13 mouse cellular contexts compared by ENCODE assay signal in the genomic region with DNA sequence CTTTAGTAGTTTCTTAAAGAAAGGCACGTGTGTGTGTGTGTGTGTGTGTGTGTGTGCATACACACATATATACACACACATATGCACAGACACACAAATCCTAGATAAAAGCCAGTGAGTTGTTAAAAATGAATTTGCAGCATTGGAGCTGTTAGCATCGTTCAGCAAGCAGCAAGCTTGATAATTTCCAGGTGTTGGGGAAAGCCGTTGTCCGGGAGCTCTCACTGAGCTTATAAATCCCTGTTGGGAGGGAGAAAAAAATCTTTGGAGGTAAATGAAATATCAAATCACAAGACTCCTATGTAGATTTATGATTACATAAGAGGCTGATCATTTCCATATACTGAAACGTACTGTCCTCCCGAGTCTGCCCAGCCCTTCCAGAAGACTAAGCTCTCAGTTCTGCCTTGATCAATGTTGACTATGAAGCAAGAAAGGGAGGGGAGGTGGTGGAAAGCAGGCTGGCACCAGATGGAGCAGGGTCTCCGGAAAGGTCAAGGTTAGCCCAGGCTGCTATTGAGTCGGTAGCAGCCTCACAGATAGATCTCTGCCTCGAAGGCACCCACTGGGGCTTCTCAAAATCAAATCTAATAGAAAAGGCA. TPM values are rescaled to one million over a fixed set of nuclear protein-coding genes. Genes with fewer than 3 reads are reported as not detected.
DNase-seq lines count a peak whose midpoint lies in the region; ATAC-seq and TF ChIP-seq lines count a peak whose summit lies in the region.
"Had no signal": no experiment of that assay in that cellular context is flagged by ENCODE, and none has a peak within 500 bp of the region (broad histone marks: within the 10 kb centered on the region; RNA-seq: fewer than 3 reads in every experiment).

No protein-coding gene starts in this region.

- no peak overlapping the region for H3K9ac ChIP-seq in neural tube, embryonic 15.5 days (replicated peaks)
- H3K9ac ChIP-seq in liver, embryonic 12.5 days = no peak overlapping the region

- WGBS in neural tube, embryonic 15.5 days = 22% methylated on average over 9 of the region's 9 CpGs
- WGBS in liver, embryonic 12.5 days (ENCODE audit: insufficient replicate concordance) = 41% methylated on average over 9 of the region's 9 CpGs
- 40% methylated on average over 9 of the region's 9 CpGs for WGBS in kidney, adult 2 months

- H3K9me3 ChIP-seq in neural tube, embryonic 15.5 days (replicated peaks) = no peaks in the 10 kb centered on the region
- no peaks in the 10 kb centered on the region for H3K9me3 ChIP-seq in liver, embryonic 12.5 days (replicated peaks)
- H3K9me3 ChIP-seq: heart, embryonic 13.5 days had no signal

- peak overlapping the region; percentile 25 for H3K4me2 ChIP-seq in neural tube, embryonic 15.5 days
- H3K4me2 ChIP-seq in liver, embryonic 12.5 days = no peak overlapping the region

- H3K4me3 ChIP-seq in neural tube, embryonic 15.5 days (replicated peaks) = no peak overlapping the region
- H3K4me3 ChIP-seq in liver, embryonic 12.5 days = no peak overlapping the region
- no peak overlapping the region for H3K4me3 ChIP-seq in kidney, adult 2 months (ENCODE audit: insufficient read depth, low read depth, low read length)
- H3K4me3 ChIP-seq: gastrocnemius, adult 2 months had no signal

- H3K27ac ChIP-seq in neural tube, embryonic 15.5 days (replicated peaks) = peak overlapping the region; percentile 15; the same call in 1 of the 2 replicates
- H3K27ac ChIP-seq in liver, embryonic 12.5 days = no peak overlapping the region
- H3K27ac ChIP-seq in kidney, adult 2 months (ENCODE audit: insufficient read depth, low read depth, low read length) = no peak overlapping the region
- H3K27ac ChIP-seq: gastrocnemius, adult 2 months; heart, embryonic 13.5 days had no signal

- H3K36me3 ChIP-seq in neural tube, embryonic 15.5 days = no peaks in the 10 kb centered on the region
- H3K36me3 ChIP-seq in liver, embryonic 12.5 days = no peaks in the 10 kb centered on the region
- H3K36me3 ChIP-seq in kidney, adult 2 months (ENCODE audit: control insufficient read depth, insufficient read depth, low read length) = no peaks in the 10 kb centered on the region
- H3K36me3 ChIP-seq: heart, embryonic 13.5 days had no signal

- TF ChIP-seq CTCF in kidney, adult 2 months (conservative IDR thresholded peaks at IDR 0.05; ENCODE audit: insufficient read depth, insufficient read length, low read depth, low read length) = no peak

- TF ChIP-seq POLR2A in kidney, adult 2 months (IDR thresholded peaks at IDR 0.05; ENCODE audit: low read depth, low read length) = no peak

- DNase-seq in frontal cortex, postnatal 36 days (ENCODE audit: low spot score in 2 of 2) = no peak
- DNase-seq in forelimb bud, embryonic 11.5 days (ENCODE audit: low read depth, low spot score) = peak; percentile 61
- DNase-seq in mesoderm, embryonic 11.5 days (ENCODE audit: low read depth, low spot score) = peak; percentile 54
- no peak for DNase-seq in cerebellum, adult 8-10 months
- no peak for DNase-seq in kidney, adult 2 months
- DNase-seq: gastrocnemius, adult 2 months had no signal

- peak; percentile 72 for ATAC-seq in frontal cortex, adult (ENCODE audit: low TSS enrichment)
- 0 out of 2 replicates have a peak, but pooled peaks have one; percentile 22 for ATAC-seq in neural tube, embryonic 15.5 days (ENCODE audit: low FRiP score)
- no peak for ATAC-seq in liver, embryonic 12.5 days
- ATAC-seq: lung, postnatal 0 days had no signal

- H3K4me1 ChIP-seq in neural tube, embryonic 15.5 days = peaks cover 30% of the 10 kb centered on the region
- H3K4me1 ChIP-seq in liver, embryonic 12.5 days = 0 out of 2 replicates have a peak, but pooled peaks cover 5% of the 10 kb centered on the region
- no peaks in the 10 kb centered on the region for H3K4me1 ChIP-seq in kidney, adult 2 months (ENCODE audit: control insufficient read depth, insufficient read depth, low read length)

- H3K27me3 ChIP-seq in neural tube, embryonic 15.5 days (replicated peaks) = no peaks in the 10 kb centered on the region
- H3K27me3 ChIP-seq in liver, embryonic 12.5 days (replicated peaks) = peaks cover 77% of the 10 kb centered on the region
- peaks cover 4% of the 10 kb centered on the region for H3K27me3 ChIP-seq in kidney, adult 2 months (replicated peaks; ENCODE audit: control insufficient read depth, insufficient read depth, low read length)

RNA-seq across cellular contexts. Expression of gene A830031A19Rik, which starts 12.3 kb away (rescaled TPM):
- polyA plus RNA-seq in neural tube, embryonic 15.5 days (2015; fragmentation: Nextera tagmentation; extraction: Ambion mirVana) = not detected in 2 replicates
- not detected in 2 replicates for polyA plus RNA-seq in liver, embryonic 12.5 days (2016; fragmentation: Nextera tagmentation; extraction: Ambion mirVana)
- not detected in 2 replicates for polyA plus RNA-seq in kidney, adult 2 months (2012; rRNA removed)
- polyA plus RNA-seq: heart, embryonic 13.5 days; intestine, embryonic 14.5 days; limb, embryonic 14.5 days; lung, postnatal 0 days had no signal

RNA-seq across cellular contexts. Expression of gene Bcl11a, which starts 15.3 kb away (rescaled TPM):
- 85.1 and 102 TPM in 2 replicates for polyA plus RNA-seq in neural tube, embryonic 15.5 days (2015; fragmentation: Nextera tagmentation; extraction: Ambion mirVana)
- 53.4 and 53.5 TPM in 2 replicates for polyA plus RNA-seq in liver, embryonic 12.5 days (2016; fragmentation: Nextera tagmentation; extraction: Ambion mirVana)
- polyA plus RNA-seq in kidney, adult 2 months (2012; rRNA removed) = 0.14 and 0.72 TPM in 2 replicates

Comparison
In these comparisons a context has a peak if more than half of its experiments do, and no peak if none do; other contexts are left out.
1. DNase-seq: peak in forelimb bud, embryonic 11.5 days (single experiment) and mesoderm, embryonic 11.5 days (single experiment); none in frontal cortex, postnatal 36 days (0 of 2), cerebellum, adult 8-10 months (single experiment) and kidney, adult 2 months (single experiment).
2. RNA of gene Bcl11a, which starts 15.3 kb away (polyA plus RNA-seq): 85.1 to 102 TPM in neural tube, embryonic 15.5 days and 53.4 to 53.5 TPM in liver, embryonic 12.5 days; 0.14 to 0.72 TPM in kidney, adult 2 months; every median in the first group is over 10 times any median in the second.